Mouse (Mus musculus) midbrain, embryonic 13.5 days (tissue): ENCODE data around the gene Ngp. TPM values are rescaled to one million over a fixed set of nuclear protein-coding genes. Genes with fewer than 3 reads are reported as not detected.
A peak's percentile ranks its signal among the peaks of the same experiment; 100 is the strongest.
"Not testable (repeated sequence)": the region's sequence is repeated elsewhere in the genome, so short reads cannot be mapped to it uniquely, and the experiment has no call there.

Source experiments
- ATAC-seq: fragments of 200-750 bp; cut with Nextera tagmentation; 2 replicates; pipeline ENCODE4 v1.8.0; 2017; ENCODE audit warnings: mild to moderate bottlenecking, moderate TSS enrichment, moderate library complexity
- H3K27ac ChIP-seq: fragments of 300-500 bp; sonication (generic); 2 replicates; pipeline ENCODE4 v1.5.1; 2015; ENCODE audit warnings: inconsistent platforms, mild to moderate bottlenecking, moderate library complexity
- H3K27me3 ChIP-seq: fragments of 300-500 bp; sonication (generic); 2 replicates; pipeline ENCODE4 v1.6.1; 2015; ENCODE audit warnings: mild to moderate bottlenecking, inconsistent platforms
- H3K36me3 ChIP-seq: fragments of 300-500 bp; sonication (generic); 2 replicates; pipeline ENCODE4 v1.6.1; 2015; ENCODE audit warnings: mild to moderate bottlenecking, inconsistent platforms
- H3K4me1 ChIP-seq: fragments of 300-500 bp; sonication (generic); replicated peaks from 2 replicates; pipeline ENCODE4 v1.6.1; 2015; ENCODE audit warnings: inconsistent platforms
- H3K4me2 ChIP-seq: fragments of 300-500 bp; sonication (generic); replicated peaks from 2 replicates; pipeline ENCODE4 v1.6.1; 2015; ENCODE audit warnings: moderate library complexity, mild to moderate bottlenecking, inconsistent platforms
- H3K4me3 ChIP-seq: fragments of 300-500 bp; sonication (generic); replicated peaks from 2 replicates; pipeline ENCODE4 v1.5.1; 2015; ENCODE audit warnings: mild to moderate bottlenecking, inconsistent platforms
- H3K9ac ChIP-seq: fragments of 300-500 bp; sonication (generic); replicated peaks from 2 replicates; pipeline ENCODE4 v1.6.1; 2015; ENCODE audit warnings: mild to moderate bottlenecking, inconsistent platforms
- H3K9me3 ChIP-seq: fragments of 300-500 bp; sonication (generic); 2 replicates; pipeline ENCODE4 v1.6.1; 2016; ENCODE audit warnings: mild to moderate bottlenecking, inconsistent platforms
- WGBS: fragments of 180-500 bp; shearing (Covaris S2); methylation state at CpG from one replicate; pipeline ENCODE4 v1.1.7; 2015; 5-methylcytosine and 5-hydroxymethylcytosine counted together
- polyA plus RNA-seq: library from polyadenylated mRNA; unstranded; fragments of >200 nt; fragmentation: Nextera tagmentation; extraction: Ambion mirVana; gene quantifications from 2 replicates; pipeline ENCODE4 v1.2.1, GENCODE M21; 2015

The Ngp gene
- 0.43 and 1.3 TPM in 2 replicates for polyA plus RNA-seq

- Histone ChIP-seq H3K36me3 (no peaks in the 10 kb centered on the region), H3K9ac (no peak within 1 kb of the TSS), H3K4me1 (no peaks in the 10 kb centered on the region), H3K4me2 (no peak within 1 kb of the TSS), H3K9me3 (no peaks in the 10 kb centered on the region), H3K27ac (no peak within 1 kb of the TSS), H3K27me3 (no peaks in the 10 kb centered on the region), H3K4me3 (no peak within 1 kb of the TSS)
- no peak for ATAC-seq
- 93% methylated on average over 12 of the region's 12 CpGs for WGBS
These were observed at the start of gene Ngp for GRCm38 (mm10) chr9:110419511-110420112. Gene Ngp, plus strand, starts transcription at chr9:110419747.

DNA sequence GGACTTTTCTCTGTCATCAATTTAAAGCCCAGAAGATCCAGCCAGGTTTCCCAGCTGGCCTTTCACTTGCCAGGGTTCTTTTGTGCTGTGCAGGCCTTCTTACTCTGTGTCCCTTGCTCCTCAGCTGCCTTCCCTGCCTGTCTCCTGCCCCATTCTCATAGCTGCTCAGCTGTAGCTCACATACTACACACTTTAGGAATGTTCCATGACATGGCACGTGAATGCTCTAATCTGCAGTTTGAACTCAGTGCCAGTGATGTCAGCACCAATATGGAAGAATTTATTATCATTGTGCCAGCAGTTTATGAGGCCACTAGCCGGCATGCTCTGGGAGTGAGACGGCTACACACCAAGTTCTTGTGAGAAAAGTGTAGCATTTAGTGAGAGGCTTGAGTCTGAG is 49.7 kb upstream of the Ngp start:
- Histone ChIP-seq H3K9me3 (no peaks in the 10 kb centered on the region), H3K4me2 (no peak overlapping the region), H3K27me3 (no peaks in the 10 kb centered on the region), H3K9ac (no peak overlapping the region), H3K4me1 (no peaks in the 10 kb centered on the region; the same call in 1 of the 2 replicates), H3K4me3 (no peak overlapping the region), H3K36me3 (peaks cover 45% of the 10 kb centered on the region), H3K27ac (no peak overlapping the region)
- no peak for ATAC-seq
- 91% methylated on average over 3 of the region's 3 CpGs for WGBS

DNA sequence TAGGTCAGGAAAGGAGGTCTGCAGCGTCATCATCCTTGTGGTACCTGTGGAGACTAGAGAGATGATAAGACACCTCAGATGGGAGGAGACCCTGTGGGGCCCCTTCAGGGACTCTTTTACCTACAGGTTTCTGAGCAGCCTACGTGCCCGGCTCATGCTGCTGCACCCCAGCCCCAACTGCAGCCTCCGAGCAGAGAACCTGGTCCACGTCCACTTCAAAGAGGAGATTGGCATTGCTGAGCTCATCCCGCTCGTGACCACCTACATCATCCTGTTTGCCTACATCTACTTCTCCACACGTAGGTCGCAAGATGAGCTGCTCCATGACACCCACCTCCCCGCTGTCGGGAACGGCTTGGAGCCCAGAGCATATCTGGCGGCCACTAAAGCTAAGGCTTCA is 45.7 kb upstream of the Ngp start:
- Histone ChIP-seq H3K27me3 (no peaks in the 10 kb centered on the region), H3K9ac (no peak overlapping the region), H3K36me3 (peaks cover 66% of the 10 kb centered on the region), H3K27ac (no peak overlapping the region), H3K4me3 (no peak overlapping the region), H3K9me3 (no peaks in the 10 kb centered on the region), H3K4me1 (no peaks in the 10 kb centered on the region), H3K4me2 (no peak overlapping the region)
- ATAC-seq = no peak
- 95% methylated on average over 13 of the region's 13 CpGs for WGBS

DNA sequence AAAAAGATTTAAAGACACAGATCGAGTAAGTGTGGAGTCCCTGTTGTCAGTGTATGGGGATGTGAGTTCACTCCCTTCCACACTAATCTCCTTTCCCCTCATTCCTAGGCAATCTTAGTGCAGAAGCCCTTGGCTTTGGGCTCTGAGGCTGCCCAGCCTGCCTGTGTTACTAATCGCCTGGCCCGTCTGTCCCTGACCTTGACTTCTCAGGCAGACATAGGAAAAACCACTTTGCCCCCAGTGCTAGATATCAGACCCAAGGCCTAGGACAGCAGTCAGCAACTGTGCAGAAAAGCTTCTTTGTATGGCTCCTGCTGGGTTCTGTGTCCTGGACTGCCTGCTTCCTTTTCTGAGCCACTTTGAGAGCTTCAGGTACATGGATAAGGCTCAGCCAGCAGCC is 43.9 kb upstream of the Ngp start:
- H3K27ac ChIP-seq = no peak overlapping the region
- no peak overlapping the region for H3K9ac ChIP-seq
- WGBS = 94% methylated on average over 3 of the region's 3 CpGs
- H3K27me3 ChIP-seq = no peaks in the 10 kb centered on the region
- no peaks in the 10 kb centered on the region for H3K9me3 ChIP-seq
- no peak for ATAC-seq
- H3K36me3 ChIP-seq = peaks cover 77% of the 10 kb centered on the region
- H3K4me1 ChIP-seq = no peaks in the 10 kb centered on the region
- H3K4me3 ChIP-seq = no peak overlapping the region
- no peak overlapping the region for H3K4me2 ChIP-seq

GRCm38 (mm10) chr9:110377655-110378054 is 41.9 kb upstream of the Ngp start:
- not testable (repeated sequence) for H3K27ac ChIP-seq, H3K4me2 ChIP-seq, H3K27me3 ChIP-seq, ATAC-seq, H3K4me1 ChIP-seq, H3K9ac ChIP-seq, H3K9me3 ChIP-seq, H3K4me3 ChIP-seq
- H3K36me3 ChIP-seq = peaks cover 87% of the 10 kb centered on the region
- 92% methylated on average over 14 of the region's 15 CpGs for WGBS

DNA sequence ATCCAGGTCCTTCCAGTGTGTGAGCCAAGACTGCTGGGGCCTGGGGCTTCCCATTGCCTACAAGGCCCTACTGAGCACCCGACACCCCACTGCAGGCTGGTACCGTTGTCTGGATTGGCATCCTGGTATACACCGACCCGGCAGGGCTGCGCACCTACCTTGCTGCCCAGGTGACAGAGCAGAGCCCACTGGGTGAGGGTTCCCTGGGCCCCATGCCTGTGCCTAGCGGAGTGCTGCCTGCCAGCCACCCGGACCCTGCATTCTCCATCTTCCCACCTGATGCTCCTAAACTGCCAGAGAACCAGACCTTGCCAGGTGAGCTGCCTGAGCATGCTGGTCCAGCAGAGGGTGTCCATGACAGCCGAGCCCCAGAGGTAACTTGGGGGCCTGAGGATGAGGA is 40.2 kb upstream of the Ngp start:
- WGBS = 97% methylated on average over 8 of the region's 8 CpGs
- H3K4me3 ChIP-seq = no peak overlapping the region
- H3K4me2 ChIP-seq = no peak overlapping the region
- H3K27ac ChIP-seq = no peak overlapping the region
- 0 out of 2 replicates have a peak overlapping the region, but pooled peaks have one; percentile 10 for H3K9ac ChIP-seq
- ATAC-seq = no peak
- peaks cover 87% of the 10 kb centered on the region for H3K36me3 ChIP-seq
- no peaks in the 10 kb centered on the region for H3K27me3 ChIP-seq
- H3K9me3 ChIP-seq = no peaks in the 10 kb centered on the region
- H3K4me1 ChIP-seq = no peaks in the 10 kb centered on the region

DNA sequence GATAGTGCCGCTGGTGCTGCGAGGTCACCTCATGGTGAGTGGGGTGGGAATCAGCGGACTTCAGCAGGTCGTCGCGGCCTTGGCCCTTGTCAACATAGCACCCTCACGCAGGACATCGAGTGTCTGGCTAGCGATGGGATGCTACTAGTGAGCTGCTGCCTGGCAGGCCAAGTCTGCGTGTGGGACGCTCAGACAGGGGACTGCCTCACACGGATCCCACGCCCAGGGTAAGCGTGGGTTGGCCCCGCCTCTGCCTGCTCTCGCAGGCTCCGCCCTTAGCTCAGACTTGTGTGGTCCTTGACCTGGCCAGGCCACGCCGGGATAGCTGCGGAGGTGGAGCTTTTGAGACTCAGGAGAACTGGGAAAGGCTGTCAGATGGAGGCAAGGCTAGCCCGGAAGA is 38.9 kb upstream of the Ngp start:
- Histone ChIP-seq H3K4me2 (no peak overlapping the region), H3K9ac (no peak overlapping the region), H3K27me3 (no peaks in the 10 kb centered on the region), H3K4me3 (no peak overlapping the region), H3K9me3 (no peaks in the 10 kb centered on the region), H3K4me1 (no peaks in the 10 kb centered on the region), H3K27ac (no peak overlapping the region), H3K36me3 (peaks cover 93% of the 10 kb centered on the region)
- WGBS = 43% methylated on average over 21 of the region's 21 CpGs
- peak; percentile 21; the same call in 1 of the 2 replicates for ATAC-seq

- 0 out of 2 replicates have a peak, but pooled peaks have one; percentile 35 for ATAC-seq
- H3K4me1 ChIP-seq = no peaks in the 10 kb centered on the region
- 88% methylated on average over 12 of the region's 12 CpGs for WGBS
- H3K36me3 ChIP-seq = peaks cover 95% of the 10 kb centered on the region
- no peak overlapping the region for H3K4me3 ChIP-seq
- H3K27ac ChIP-seq = no peak overlapping the region
- H3K4me2 ChIP-seq = no peak overlapping the region
- H3K27me3 ChIP-seq = no peaks in the 10 kb centered on the region
- H3K9me3 ChIP-seq = no peaks in the 10 kb centered on the region
- no peak overlapping the region for H3K9ac ChIP-seq
These were observed 38.3 kb upstream of the Ngp start for GRCm38 (mm10) chr9:110381292-110381691.

DNA sequence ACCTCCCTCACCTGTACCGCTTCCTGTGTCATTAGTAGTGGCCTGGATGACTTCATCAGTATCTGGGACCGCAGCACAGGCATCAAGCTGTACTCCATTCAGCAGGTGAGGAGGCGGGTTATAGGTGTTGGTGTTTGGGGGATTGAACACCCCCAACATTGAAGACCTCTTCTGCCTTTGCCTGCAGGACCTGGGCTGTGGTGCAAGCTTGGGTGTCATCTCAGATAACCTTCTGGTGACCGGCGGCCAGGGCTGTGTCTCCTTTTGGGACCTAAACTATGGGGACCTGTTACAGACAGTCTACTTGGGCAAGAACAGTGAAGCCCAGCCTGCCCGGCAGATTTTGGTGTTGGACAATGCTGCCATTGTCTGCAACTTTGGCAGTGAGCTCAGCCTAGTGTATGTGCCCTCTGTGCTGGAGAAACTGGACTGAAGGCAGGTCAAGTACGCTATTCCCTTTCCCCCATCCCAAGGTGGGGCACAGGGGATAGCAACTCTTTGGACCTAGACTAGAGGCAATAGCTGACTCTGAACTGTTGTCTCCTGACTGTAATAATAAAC is 35.1 kb upstream of the Ngp start:
- Histone ChIP-seq H3K9me3 (no peaks in the 10 kb centered on the region), H3K27ac (no peak overlapping the region), H3K36me3 (peaks cover 97% of the 10 kb centered on the region), H3K4me1 (no peaks in the 10 kb centered on the region), H3K4me3 (no peak overlapping the region), H3K27me3 (no peaks in the 10 kb centered on the region), H3K4me2 (no peak overlapping the region), H3K9ac (no peak overlapping the region)
- 91% methylated on average over 7 of the region's 7 CpGs for WGBS
- no peak for ATAC-seq

DNA sequence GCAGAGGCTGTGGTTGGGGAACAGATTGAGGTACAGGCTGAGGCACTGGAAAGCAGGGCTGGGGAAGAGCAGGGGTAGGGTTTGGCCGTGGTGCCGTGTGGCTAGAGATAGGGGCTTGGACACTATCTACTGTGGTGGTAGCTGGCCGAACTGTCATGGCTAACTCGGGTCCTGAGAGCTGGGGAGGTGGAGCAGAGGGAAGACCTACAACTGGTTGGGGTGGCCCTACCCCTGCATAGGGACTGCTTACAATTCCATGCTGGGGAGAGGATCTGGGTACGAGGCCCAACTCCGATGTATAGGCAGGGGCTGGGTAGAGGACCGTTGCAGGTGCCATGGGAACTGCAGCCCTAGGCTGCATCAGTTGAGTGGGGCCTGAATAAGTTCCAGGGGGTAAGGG is 31.5 kb upstream of the Ngp start:
- no peak for ATAC-seq
- Histone ChIP-seq H3K27me3 (no peaks in the 10 kb centered on the region), H3K4me2 (no peak overlapping the region), H3K36me3 (peaks cover 99% of the 10 kb centered on the region), H3K4me3 (no peak overlapping the region), H3K4me1 (no peaks in the 10 kb centered on the region), H3K9me3 (no peaks in the 10 kb centered on the region), H3K27ac (no peak overlapping the region), H3K9ac (no peak overlapping the region)
- WGBS = 97% methylated on average over 7 of the region's 7 CpGs

DNA sequence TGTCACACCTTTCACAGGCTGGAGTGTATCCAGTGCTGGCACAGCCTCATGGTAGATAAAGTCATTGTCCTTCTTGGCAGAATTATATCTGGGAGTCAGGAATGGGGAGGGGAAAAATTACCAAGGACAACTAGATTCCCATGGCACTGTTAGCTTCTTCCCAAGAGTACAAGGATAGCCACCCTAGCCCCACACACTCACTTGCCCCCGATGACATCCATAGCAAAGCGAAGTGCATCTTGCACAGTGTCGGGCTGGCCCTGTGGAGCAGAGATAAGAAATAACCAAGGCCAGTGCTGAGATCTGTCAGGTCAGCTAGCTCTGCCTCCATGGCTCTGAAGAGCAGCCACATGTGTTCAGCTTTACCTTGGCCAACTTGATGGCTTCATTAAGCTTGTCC is 28.7 kb upstream of the Ngp start:
- Histone ChIP-seq H3K36me3 (peaks cover 92% of the 10 kb centered on the region), H3K9ac (no peak overlapping the region), H3K27me3 (no peaks in the 10 kb centered on the region), H3K4me1 (no peaks in the 10 kb centered on the region), H3K4me2 (no peak overlapping the region), H3K4me3 (no peak overlapping the region), H3K9me3 (no peaks in the 10 kb centered on the region), H3K27ac (no peak overlapping the region)
- 94% methylated on average over 3 of the region's 3 CpGs for WGBS
- ATAC-seq = no peak

GRCm38 (mm10) chr9:110393295-110393694 is 26.3 kb upstream of the Ngp start:
- no peaks in the 10 kb centered on the region for H3K27me3 ChIP-seq
- peaks cover 83% of the 10 kb centered on the region for H3K36me3 ChIP-seq
- WGBS = 87% methylated on average over 4 of the region's 4 CpGs
- no peak overlapping the region for H3K9ac ChIP-seq
- no peak overlapping the region for H3K4me3 ChIP-seq
- no peak overlapping the region for H3K27ac ChIP-seq
- no peaks in the 10 kb centered on the region for H3K4me1 ChIP-seq
- H3K9me3 ChIP-seq = no peaks in the 10 kb centered on the region
- H3K4me2 ChIP-seq = no peak overlapping the region
- no peak for ATAC-seq

DNA sequence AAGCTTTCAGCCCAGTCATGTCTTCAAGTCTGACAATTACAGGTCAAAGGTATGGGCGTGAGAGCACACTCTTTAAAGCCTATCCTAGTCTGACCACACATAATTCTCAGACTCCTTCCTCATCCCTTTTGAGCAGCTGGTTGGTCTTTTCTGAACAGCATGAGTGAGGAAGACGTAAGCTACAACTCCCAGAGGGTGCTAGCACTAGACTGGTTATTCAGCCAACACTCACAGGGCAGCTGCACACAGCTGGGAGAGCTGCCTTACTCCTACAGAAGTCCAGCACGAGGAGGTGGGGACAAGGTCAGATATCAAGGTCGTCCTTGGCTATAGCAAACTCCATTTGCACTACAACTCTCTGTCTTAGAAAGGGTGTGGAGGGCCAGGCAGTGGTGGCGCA is 18.9 kb upstream of the Ngp start:
- no peak for ATAC-seq
- Histone ChIP-seq H3K4me1 (peaks cover 3% of the 10 kb centered on the region; the same call in 1 of the 2 replicates), H3K9ac (no peak overlapping the region), H3K27ac (no peak overlapping the region), H3K4me2 (no peak overlapping the region), H3K36me3 (peaks cover 24% of the 10 kb centered on the region), H3K4me3 (no peak overlapping the region), H3K27me3 (no peaks in the 10 kb centered on the region), H3K9me3 (no peaks in the 10 kb centered on the region)
- 91% methylated on average over 5 of the region's 5 CpGs for WGBS
